Comparison of ENCODE assay signal across 17 mouse cellular contexts in the genomic region with DNA sequence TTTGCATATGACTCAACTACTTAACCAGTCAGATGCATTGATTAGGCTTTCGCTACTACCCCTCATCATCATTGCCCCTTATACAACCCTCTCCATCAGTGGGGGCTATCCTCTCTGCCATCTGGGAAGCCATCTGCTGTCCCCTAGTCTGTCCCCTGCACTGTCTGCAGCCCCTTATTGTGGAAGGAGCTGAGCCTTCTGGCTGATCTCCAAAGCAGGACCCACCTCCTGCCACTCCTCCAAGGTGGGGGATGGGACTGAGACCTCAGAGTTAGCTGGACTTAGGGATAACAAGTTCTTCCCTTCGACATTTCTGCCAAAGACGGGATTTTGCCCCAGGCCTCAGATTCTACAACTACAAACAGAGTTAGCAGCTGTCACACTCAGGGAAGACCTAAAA. TPM values are rescaled to one million over a fixed set of nuclear protein-coding genes. Genes with fewer than 3 reads are reported as not detected.
DNase-seq lines count a peak whose midpoint lies in the region; ATAC-seq and TF ChIP-seq lines count a peak whose summit lies in the region.
"Had no signal": no experiment of that assay in that cellular context is flagged by ENCODE, and none has a peak within 500 bp of the region (broad histone marks: within the 10 kb centered on the region; RNA-seq: fewer than 3 reads in every experiment).

No protein-coding gene starts in this region.

- no peak for TF ChIP-seq CTCF in layer of hippocampus, adult 2 months (conservative IDR thresholded peaks at IDR 0.05)
- TF ChIP-seq CTCF in brain, embryonic 14.5 days (IDR thresholded peaks at IDR 0.05; ENCODE audit: borderline replicate concordance, extremely low read depth, insufficient read depth, insufficient read length): no peak

- H3K9me3 ChIP-seq in heart, embryonic 13.5 days: no peaks in the 10 kb centered on the region
- H3K9me3 ChIP-seq in embryonic facial prominence, embryonic 15.5 days (replicated peaks): no peaks in the 10 kb centered on the region
- H3K9me3 ChIP-seq: intestine, embryonic 15.5 days; limb, embryonic 13.5 days had no signal

- no peak for DNase-seq in heart, postnatal 14 days
- DNase-seq in layer of hippocampus, adult 2 months (ENCODE audit: low spot score in 2 of 2): no peak
- no peak for DNase-seq in layer of hippocampus, postnatal 25 days (ENCODE audit: extremely low spot score in 1 of 2, low spot score in 1 of 2)
- DNase-seq in brain, embryonic 14.5 days (ENCODE audit: low read depth): peak; percentile 68
- DNase-seq in frontal cortex, postnatal 25 days (ENCODE audit: low spot score in 2 of 2): no peak
- DNase-seq: cerebellum, postnatal 36 days; heart, adult 2 months; right cerebral cortex, postnatal 4 days; thymus, adult 18-20 months had no signal

- no peaks in the 10 kb centered on the region for H3K27me3 ChIP-seq in heart, embryonic 13.5 days (replicated peaks)
- no peaks in the 10 kb centered on the region for H3K27me3 ChIP-seq in embryonic facial prominence, embryonic 15.5 days
- H3K27me3 ChIP-seq: intestine, embryonic 15.5 days; limb, embryonic 13.5 days had no signal

- H3K4me1 ChIP-seq in heart, embryonic 13.5 days: peaks cover 67% of the 10 kb centered on the region
- H3K4me1 ChIP-seq in embryonic facial prominence, embryonic 15.5 days: peaks cover 11% of the 10 kb centered on the region; the same call in 1 of the 2 replicates
- H3K4me1 ChIP-seq: intestine, embryonic 15.5 days had no signal

- H3K4me2 ChIP-seq in heart, embryonic 13.5 days: no peak overlapping the region
- H3K4me2 ChIP-seq in embryonic facial prominence, embryonic 15.5 days (replicated peaks): no peak overlapping the region
- H3K4me2 ChIP-seq: intestine, embryonic 15.5 days; limb, embryonic 13.5 days had no signal

- TF ChIP-seq POLR2A in brain, embryonic 14.5 days (IDR thresholded peaks at IDR 0.05; ENCODE audit: borderline replicate concordance, extremely low read depth, insufficient read depth, insufficient read length, poor library complexity, severe bottlenecking): no peak

- 60% methylated on average over 3 of the region's 3 CpGs for WGBS in heart, embryonic 13.5 days
- WGBS in embryonic facial prominence, embryonic 15.5 days: 50% methylated on average over 3 of the region's 3 CpGs

- intact Hi-C loops in heart, postnatal 14 days (cut with DNase I): no loop called here

- H3K36me3 ChIP-seq in heart, embryonic 13.5 days: no peaks in the 10 kb centered on the region
- no peaks in the 10 kb centered on the region for H3K36me3 ChIP-seq in embryonic facial prominence, embryonic 15.5 days
- H3K36me3 ChIP-seq: intestine, embryonic 15.5 days; limb, embryonic 13.5 days had no signal

- H3K4me3 ChIP-seq in heart, embryonic 13.5 days: no peak overlapping the region
- no peak overlapping the region for H3K4me3 ChIP-seq in layer of hippocampus, adult 2 months
- no peak overlapping the region for H3K4me3 ChIP-seq in embryonic facial prominence, embryonic 15.5 days (replicated peaks)
- H3K4me3 ChIP-seq: heart, adult 2 months; intestine, embryonic 15.5 days; limb, embryonic 13.5 days had no signal

- H3K27ac ChIP-seq in heart, embryonic 13.5 days (replicated peaks): peak overlapping the region; percentile 59
- H3K27ac ChIP-seq in layer of hippocampus, adult 2 months: peak overlapping the region; percentile 73
- 0 out of 2 replicates have a peak overlapping the region, but pooled peaks have one; percentile 7 for H3K27ac ChIP-seq in embryonic facial prominence, embryonic 15.5 days (replicated peaks)
- H3K27ac ChIP-seq: heart, adult 2 months; intestine, embryonic 15.5 days; limb, embryonic 13.5 days had no signal

- H3K9ac ChIP-seq in heart, embryonic 13.5 days: no peak overlapping the region
- H3K9ac ChIP-seq in embryonic facial prominence, embryonic 15.5 days: no peak overlapping the region
- H3K9ac ChIP-seq: intestine, embryonic 15.5 days; limb, embryonic 13.5 days had no signal

- ATAC-seq in heart, embryonic 13.5 days (ENCODE audit: extremely low read depth, insufficient number of reproducible peaks, low FRiP score, low TSS enrichment): no peak
- ATAC-seq in embryonic facial prominence, embryonic 15.5 days (ENCODE audit: insufficient number of reproducible peaks, low FRiP score, low TSS enrichment, low read depth): no peak
- ATAC-seq: intestine, embryonic 15.5 days had no signal

RNA-seq across cellular contexts. Expression of gene 1700019N19Rik, which starts 45.1 kb away (rescaled TPM):
- not detected in 2 replicates for polyA plus RNA-seq in heart, embryonic 13.5 days (2015; fragmentation: Nextera tagmentation; extraction: Ambion mirVana)
- total RNA-seq in heart, postnatal 14 days (2021): not detected
- under 1 TPM in 1 of 2 experiments, not detected in 1; 0.37 TPM for total RNA-seq in layer of hippocampus, adult 2 months (2021)
- total RNA-seq in layer of hippocampus, postnatal 25 days (2021): not detected
- 0.08 TPM in 1 of 2 replicates, not detected in the other for polyA plus RNA-seq in brain, embryonic 14.5 days (2012; rRNA removed)
- polyA plus RNA-seq in embryonic facial prominence, embryonic 15.5 days (2015; fragmentation: Nextera tagmentation; extraction: Ambion mirVana): not detected in 2 replicates
- total RNA-seq: adrenal gland, postnatal 14 days; heart, adult 2 months; MEL had no signal
- polyA plus RNA-seq: embryonic facial prominence, embryonic 14.5 days; intestine, embryonic 15.5 days; large intestine, adult 2 months; limb, embryonic 13.5 days had no signal

Comparison
In these comparisons a context has a peak if more than half of its experiments do, and no peak if none do; other contexts are left out.
1. H3K27ac ChIP-seq: peak in every context shown above with its lines; median percentile 73 in layer of hippocampus, adult 2 months; 59 in heart, embryonic 13.5 days; 7 in embryonic facial prominence, embryonic 15.5 days.